Mouse (Mus musculus): Measurements from ENCODE around the gene Olfr847. TPM values are rescaled to one million over a fixed set of nuclear protein-coding genes. Genes with fewer than 3 reads are reported as not detected.

Gene Olfr847
- polyA plus RNA-seq (2016; fragmentation: Nextera tagmentation; extraction: Ambion mirVana): not detected in 2 replicates

DNA sequence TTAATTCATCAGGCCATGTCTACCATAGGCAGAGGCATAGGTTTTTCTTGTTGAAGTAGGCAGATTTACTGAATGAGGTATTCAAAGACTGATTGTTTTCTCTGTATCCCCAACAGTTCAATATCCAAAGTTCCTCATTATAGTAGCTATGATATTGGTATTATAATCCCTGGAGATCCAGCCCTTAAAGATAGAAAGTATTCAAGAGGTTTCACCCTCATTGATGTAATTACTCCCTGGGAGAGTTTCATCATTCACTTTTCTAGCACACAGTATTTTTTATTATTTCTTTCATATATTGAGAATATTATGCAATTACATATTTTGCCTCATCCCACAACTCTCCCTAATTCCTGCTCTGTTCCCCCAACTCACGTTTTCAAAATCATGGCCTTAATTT, at the start of gene Olfr847:
TSS of gene Olfr847 (minus strand) at position 101 of the 400 bp plus-strand sequence.
- WGBS: 79% methylated on average over 1 of the region's 1 CpGs
- no peak within 1 kb of the TSS for H3K4me2 ChIP-seq (replicated peaks)
- no peaks in the 10 kb centered on the region for H3K36me3 ChIP-seq
- H3K27ac ChIP-seq: no peak within 1 kb of the TSS
- no peaks in the 10 kb centered on the region for H3K4me1 ChIP-seq
- H3K4me3 ChIP-seq: no peak within 1 kb of the TSS
- no peak within 1 kb of the TSS for H3K9ac ChIP-seq
- no peak for ATAC-seq (ENCODE audit: low FRiP score, low read depth)
- H3K9me3 ChIP-seq: peaks cover 5% of the 10 kb centered on the region; the same call in 1 of the 2 replicates
- H3K27me3 ChIP-seq (replicated peaks): no peaks in the 10 kb centered on the region

DNA sequence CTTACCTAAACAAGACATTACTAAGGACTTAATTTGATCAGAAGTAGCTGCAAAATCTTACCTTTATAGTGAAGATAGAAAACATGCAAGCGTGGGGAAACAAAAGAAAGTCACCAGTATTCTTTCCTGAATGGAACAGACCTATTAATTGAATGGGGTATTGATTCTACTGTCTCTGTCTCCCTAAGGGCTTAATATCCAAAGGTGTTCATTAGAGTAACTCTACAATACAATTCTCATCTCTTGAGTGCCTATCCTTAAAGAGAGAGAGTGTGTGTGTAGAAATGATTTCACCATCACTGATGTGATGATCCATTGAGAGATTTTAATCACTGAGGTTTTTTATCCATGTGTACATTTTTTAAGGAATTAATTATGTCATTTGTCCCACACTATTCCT, 14.6 kb downstream of the Olfr847 start, which contains the start of gene Olfr846:
TSS of gene Olfr846 (minus strand) at position 101 of the 400 bp plus-strand sequence.
- H3K27me3 ChIP-seq (replicated peaks): no peaks in the 10 kb centered on the region
- 56% methylated on average over 1 of the region's 1 CpGs for WGBS
- no peak for ATAC-seq (ENCODE audit: low FRiP score, low read depth)

DNA sequence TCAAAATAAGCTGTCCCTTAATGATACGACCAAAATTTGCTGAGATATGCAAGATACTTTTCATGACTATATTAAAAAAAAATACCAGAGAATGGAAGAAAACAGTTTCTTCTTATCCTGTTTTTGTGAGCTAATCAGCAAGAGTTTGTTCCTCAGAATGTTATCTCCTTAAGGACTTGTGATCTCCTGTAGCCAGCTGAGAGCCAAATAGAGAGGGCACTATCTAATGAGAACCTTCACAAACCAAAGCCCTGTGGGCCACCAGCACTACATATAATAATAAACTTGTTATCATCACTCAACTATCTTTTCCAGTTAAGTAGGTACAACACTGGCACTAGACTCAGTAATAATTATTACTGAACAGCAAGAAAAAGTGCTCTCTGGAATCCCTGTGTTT, 42.3 kb downstream of the Olfr847 start, which contains the start of gene Olfr845:
TSS of gene Olfr845 (plus strand) at position 301 of the 400 bp plus-strand sequence.
- H3K9ac ChIP-seq: no peak within 1 kb of the TSS
- 87% methylated on average over 1 of the region's 1 CpGs for WGBS
- no peak for ATAC-seq (ENCODE audit: low FRiP score, low read depth)
- no peak within 1 kb of the TSS for H3K4me2 ChIP-seq (replicated peaks)
- H3K4me1 ChIP-seq: no peaks in the 10 kb centered on the region
- no peaks in the 10 kb centered on the region for H3K9me3 ChIP-seq
- no peak within 1 kb of the TSS for H3K4me3 ChIP-seq
- no peaks in the 10 kb centered on the region for H3K27me3 ChIP-seq (replicated peaks)
- H3K36me3 ChIP-seq: no peaks in the 10 kb centered on the region
- no peak within 1 kb of the TSS for H3K27ac ChIP-seq

More for the DNA sequence above, 14.6 kb downstream of the Olfr847 start, which contains the start of gene Olfr846:
- no peak within 1 kb of the TSS for H3K4me2 ChIP-seq (replicated peaks)
- peaks cover 12% of the 10 kb centered on the region; the same call in 1 of the 2 replicates for H3K9me3 ChIP-seq
- H3K4me1 ChIP-seq: no peaks in the 10 kb centered on the region
- no peak within 1 kb of the TSS for H3K9ac ChIP-seq
- H3K4me3 ChIP-seq: no peak within 1 kb of the TSS
- H3K27ac ChIP-seq: no peak within 1 kb of the TSS
- H3K36me3 ChIP-seq: no peaks in the 10 kb centered on the region

Other genes with a start within 250 kb of the Olfr847 start
- gene Olfr837, start 242.4 kb downstream of the Olfr847 start, polyA plus RNA-seq (2016; fragmentation: Nextera tagmentation; extraction: Ambion mirVana): not detected in 2 replicates
- not detected in 2 replicates for gene Olfr839-ps1, start 201.4 kb downstream of the Olfr847 start, polyA plus RNA-seq (2016; fragmentation: Nextera tagmentation; extraction: Ambion mirVana)
- gene Olfr843, start 126.7 kb downstream of the Olfr847 start, polyA plus RNA-seq (2016; fragmentation: Nextera tagmentation; extraction: Ambion mirVana): not detected in 2 replicates
- not detected in 2 replicates for gene Olfr844, start 62.3 kb downstream of the Olfr847 start, polyA plus RNA-seq (2016; fragmentation: Nextera tagmentation; extraction: Ambion mirVana)
- gene Olfr845, start 42.2 kb downstream of the Olfr847 start, polyA plus RNA-seq (2016; fragmentation: Nextera tagmentation; extraction: Ambion mirVana): not detected in 2 replicates
- not detected in 2 replicates for gene Olfr846, start 14.7 kb downstream of the Olfr847 start, polyA plus RNA-seq (2016; fragmentation: Nextera tagmentation; extraction: Ambion mirVana)
- gene Olfr849, start 61.6 kb upstream of the Olfr847 start, polyA plus RNA-seq (2016; fragmentation: Nextera tagmentation; extraction: Ambion mirVana): not detected in 2 replicates
- not detected in 2 replicates for gene Olfr850, start 99.6 kb upstream of the Olfr847 start, polyA plus RNA-seq (2016; fragmentation: Nextera tagmentation; extraction: Ambion mirVana)
- not detected in 2 replicates for gene Olfr851, start 114.6 kb upstream of the Olfr847 start, polyA plus RNA-seq (2016; fragmentation: Nextera tagmentation; extraction: Ambion mirVana)
- gene Olfr853, start 162.4 kb upstream of the Olfr847 start, polyA plus RNA-seq (2016; fragmentation: Nextera tagmentation; extraction: Ambion mirVana): not detected in 2 replicates
- gene Olfr854, start 188.7 kb upstream of the Olfr847 start, polyA plus RNA-seq (2016; fragmentation: Nextera tagmentation; extraction: Ambion mirVana): not detected in 2 replicates
- not detected in 2 replicates for gene Olfr855, start 203.9 kb upstream of the Olfr847 start, polyA plus RNA-seq (2016; fragmentation: Nextera tagmentation; extraction: Ambion mirVana)
- 37.9 and 40.6 TPM in 2 replicates for gene Zfp317, start 243.4 kb upstream of the Olfr847 start, polyA plus RNA-seq (2016; fragmentation: Nextera tagmentation; extraction: Ambion mirVana)

Measured in neural tube, embryonic 12.5 days (tissue).